Mouse (Mus musculus) neural tube, embryonic 10.5 days (tissue): ENCODE measurements around the gene Neurl1b.
A peak's percentile ranks its signal among the peaks of the same experiment; 100 is the strongest.

ENCODE experiments used
- DNase-seq: peaks from one replicate; pipeline ENCODE4 v3.0.0-alpha.2; 2017; ENCODE audit warnings: low spot score; ENCODE audit errors: extremely low spot score

The Neurl1b gene

DNA sequence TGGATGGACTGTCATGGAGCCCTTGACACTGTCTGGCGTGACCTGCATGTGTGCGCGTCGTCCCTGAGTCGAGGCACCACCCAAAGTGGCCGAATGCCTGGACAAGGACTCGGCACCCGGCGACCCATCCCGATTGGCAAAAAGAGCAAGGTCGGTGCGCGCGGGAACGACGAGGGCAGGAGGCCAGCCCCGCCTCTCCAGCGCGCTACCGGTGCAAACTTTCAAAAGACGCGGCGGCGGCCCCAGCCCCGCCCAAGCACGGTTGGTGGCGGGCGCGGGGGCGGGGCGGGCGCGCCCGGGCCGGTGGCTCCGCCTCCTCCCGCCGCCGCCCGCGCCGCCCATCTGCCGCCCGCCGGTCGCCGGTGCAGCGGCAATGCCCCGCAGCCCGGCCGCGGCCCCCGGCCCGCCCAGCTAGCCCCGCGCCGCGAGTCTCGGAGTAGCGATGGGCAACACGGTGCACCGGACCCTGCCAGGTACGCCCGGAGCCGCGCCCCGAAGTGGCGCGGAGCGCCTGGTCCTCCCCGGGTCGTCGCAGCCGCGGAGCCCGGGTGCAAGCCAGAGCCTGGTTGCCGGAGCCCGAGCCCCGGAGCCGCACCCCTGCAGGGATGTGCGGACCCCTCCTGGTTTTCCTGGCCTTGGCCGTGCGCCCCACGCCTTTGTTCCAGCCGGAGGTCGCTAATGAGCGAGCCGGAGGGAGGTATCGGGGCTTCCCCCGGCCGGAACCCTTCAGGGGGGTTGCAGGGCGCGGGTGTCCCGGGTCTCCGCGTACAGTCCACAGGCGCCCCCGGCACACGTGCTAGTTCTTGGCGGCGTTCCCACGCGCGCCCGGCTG is at the start of gene Neurl1b:
TSS of gene Neurl1b (plus strand) at position 307 of the 832 bp plus-strand sequence.
- peak; percentile 53 for DNase-seq

GRCm38 (mm10) chr17:26366792-26367191 is 47.8 kb upstream of the Neurl1b start:
- no peak for DNase-seq

GRCm38 (mm10) chr17:26368336-26368992 is 46.2 kb upstream of the Neurl1b start:
- no peak for DNase-seq

- DNase-seq, result no peak
These were observed 43.9 kb upstream of the Neurl1b start for GRCm38 (mm10) chr17:26370521-26371245.

GRCm38 (mm10) chr17:26371246-26371535 is 43.4 kb upstream of the Neurl1b start:
- DNase-seq, result no peak

- DNase-seq, result no peak
These were observed 41.4 kb upstream of the Neurl1b start for GRCm38 (mm10) chr17:26373211-26373610.

DNA sequence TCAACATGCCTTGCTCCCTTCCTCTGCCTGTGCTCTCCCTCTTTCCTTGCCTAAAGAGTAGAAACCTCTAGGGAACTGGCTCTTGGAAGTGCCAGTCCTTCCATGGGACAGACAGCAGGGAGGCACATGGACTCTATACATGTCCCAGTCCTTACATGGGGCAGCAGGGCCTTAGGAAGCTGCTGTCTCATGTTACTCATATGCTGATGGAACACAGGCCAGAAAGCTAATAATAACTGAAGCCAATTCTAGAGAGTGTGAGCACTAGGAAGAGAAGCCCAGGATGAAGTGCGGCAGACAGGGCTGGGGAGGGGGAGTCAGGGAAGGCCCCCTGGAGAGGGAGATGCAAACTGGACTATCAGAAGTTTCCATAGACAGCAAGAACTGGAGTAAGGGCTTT is 38.2 kb upstream of the Neurl1b start:
- DNase-seq, result no peak

GRCm38 (mm10) chr17:26376994-26377744 is 37.5 kb upstream of the Neurl1b start:
- no peak for DNase-seq

DNA sequence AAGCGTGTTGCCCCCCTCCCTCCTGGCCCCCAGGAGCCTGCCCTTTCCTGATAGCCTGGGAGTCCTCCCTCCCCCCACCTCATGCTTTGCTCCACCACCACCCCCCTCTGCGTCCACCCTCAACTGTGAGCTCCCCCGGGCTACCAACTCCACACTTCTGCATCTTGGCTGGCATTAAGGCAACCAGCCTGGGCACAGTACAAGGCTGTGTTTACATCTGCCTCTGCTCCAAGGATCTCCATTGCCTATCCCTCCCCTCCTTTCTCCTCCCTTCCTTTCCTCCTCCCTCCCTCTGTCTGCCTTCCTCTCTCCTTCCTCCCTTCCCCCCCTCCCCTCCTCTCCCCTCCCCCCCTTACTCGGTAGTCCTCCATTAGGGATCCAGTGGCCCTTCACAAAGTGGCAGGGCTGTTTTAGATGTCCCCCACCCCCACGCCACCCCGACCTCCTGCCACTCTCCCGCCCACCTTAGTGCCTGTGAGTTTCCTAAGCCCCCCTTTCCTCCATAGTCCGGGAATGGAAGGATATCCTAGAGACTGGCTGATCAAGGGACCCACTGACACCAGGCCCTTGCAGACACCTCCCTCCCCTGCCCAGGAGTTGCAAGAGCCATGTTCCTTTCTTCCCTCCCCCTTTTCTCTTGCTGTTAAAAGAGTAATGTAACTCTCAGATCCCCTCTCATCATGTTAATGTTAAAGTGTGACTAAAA is 34.2 kb upstream of the Neurl1b start:
- DNase-seq, result no peak

GRCm38 (mm10) chr17:26380986-26381446 is 33.6 kb upstream of the Neurl1b start:
- DNase-seq, result no peak

DNA sequence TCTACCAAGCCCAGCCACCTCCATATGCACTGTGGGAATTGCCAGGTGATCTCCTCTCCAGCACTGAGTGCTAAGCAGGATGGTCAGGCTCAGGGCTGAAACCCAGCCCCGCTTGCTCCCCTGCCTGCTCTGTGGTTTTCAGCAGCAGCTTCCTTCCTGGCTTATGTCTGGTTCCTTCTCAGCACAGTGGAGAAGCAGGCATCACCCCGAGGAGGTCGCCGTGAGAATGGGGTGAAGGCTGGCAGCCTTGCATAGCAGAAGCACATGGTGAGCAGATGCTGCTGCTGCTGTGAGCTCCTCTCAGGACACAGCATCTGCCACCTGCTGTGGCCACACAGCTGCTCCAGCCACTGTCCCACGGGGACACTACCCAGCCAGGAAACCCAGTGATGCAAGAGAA is 33.0 kb upstream of the Neurl1b start:
- no peak for DNase-seq

- no peak for DNase-seq
These were observed 32.5 kb upstream of the Neurl1b start for GRCm38 (mm10) chr17:26382176-26382575.

DNA sequence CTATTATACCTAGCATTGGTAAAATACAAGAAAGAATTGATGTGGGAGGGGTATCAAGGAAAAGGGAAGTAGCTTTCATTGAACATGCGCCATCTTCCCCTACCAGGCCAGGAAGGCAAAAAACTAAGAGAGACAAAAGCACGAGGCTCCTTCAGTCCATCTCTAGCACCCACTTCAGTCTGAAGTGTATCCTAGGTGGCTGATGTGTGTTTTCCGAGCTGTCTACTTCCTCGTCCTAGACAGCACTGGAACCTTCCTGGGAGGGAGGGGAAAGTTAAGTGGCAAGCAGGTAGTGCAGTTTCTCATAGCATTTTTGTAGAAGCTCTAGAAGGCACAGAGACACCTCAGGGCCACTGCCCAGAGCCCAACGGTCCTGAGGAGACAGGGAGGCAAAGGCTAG is 31.9 kb upstream of the Neurl1b start:
- no peak for DNase-seq

DNA sequence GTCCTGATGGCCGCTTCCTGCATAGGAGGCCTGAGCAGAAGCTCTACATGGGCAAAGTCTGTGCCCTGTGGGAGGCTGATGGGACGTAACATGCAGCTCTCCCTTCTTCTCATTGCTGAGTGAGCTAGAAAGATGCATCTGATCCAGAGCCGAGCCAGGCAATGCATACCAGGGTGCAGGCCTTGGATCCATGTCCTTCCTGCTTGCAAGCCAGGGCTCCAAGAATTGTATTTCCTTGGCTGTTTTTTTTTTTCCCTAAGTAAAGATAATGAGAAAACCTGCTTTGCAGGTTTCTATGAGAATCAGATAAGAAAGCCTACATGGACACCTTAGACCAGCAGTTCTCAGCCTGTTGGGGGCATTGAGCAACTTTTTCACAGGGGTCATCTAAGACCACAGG is 30.5 kb upstream of the Neurl1b start:
- DNase-seq, result no peak

DNA sequence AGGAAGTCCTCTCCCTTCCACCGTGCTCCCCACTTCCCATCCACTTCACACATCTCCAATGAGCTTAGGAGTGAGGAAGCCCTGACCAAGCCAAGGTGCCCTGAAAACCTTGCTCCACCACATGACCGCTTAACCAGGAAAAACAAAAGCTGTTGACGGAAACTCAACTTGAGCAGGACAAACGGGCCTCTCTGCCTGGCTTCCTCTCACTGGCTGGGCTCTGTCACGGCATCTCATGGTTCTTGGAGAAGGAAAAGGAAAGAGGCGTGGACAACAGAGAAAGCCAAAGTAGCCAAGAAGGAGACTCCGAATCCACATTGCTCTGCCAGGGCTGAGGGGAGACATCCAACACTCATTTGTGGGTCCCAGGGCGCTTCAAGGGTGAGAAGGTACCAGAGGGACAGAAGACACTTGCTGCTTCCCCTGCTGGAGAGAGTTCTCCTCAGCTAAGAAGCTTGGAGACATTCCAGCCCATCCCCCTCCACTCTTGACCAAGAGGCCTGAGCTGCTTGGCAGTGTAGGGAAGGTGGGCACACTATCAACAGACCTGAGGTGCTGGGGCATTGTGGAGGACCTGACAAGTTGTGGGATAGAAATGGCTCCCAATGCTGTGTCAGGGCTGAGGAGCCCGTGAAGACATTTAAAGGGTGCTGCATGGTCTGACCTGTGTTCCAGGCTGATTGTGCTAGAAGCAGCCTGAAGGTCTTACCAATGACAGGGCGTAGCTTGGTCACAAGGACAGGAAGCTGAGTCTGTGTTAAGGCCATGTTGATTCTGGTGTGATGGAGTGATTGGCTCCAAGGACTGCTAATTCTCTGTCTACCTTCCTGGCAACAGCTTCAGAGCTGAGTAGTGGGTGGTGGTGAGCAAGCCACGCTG is 29.1 kb upstream of the Neurl1b start:
- no peak for DNase-seq

DNA sequence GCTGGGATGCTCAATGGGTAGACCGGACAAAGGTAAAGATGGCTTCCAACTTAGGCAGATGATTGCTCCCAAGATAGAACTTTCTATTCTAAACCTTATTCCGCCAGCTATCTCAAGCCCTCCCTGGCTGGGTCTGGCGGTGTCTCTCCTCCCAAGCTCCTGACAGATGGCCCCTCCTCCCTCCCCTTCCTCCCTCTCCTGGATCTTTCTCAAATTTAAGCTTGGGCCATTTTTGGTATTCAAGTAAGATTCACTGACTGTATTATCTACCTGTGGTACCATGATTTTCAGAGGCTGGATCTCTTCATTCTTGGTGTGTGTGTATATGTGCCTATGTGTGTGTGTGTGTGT is 28.5 kb upstream of the Neurl1b start:
- no peak for DNase-seq

DNA sequence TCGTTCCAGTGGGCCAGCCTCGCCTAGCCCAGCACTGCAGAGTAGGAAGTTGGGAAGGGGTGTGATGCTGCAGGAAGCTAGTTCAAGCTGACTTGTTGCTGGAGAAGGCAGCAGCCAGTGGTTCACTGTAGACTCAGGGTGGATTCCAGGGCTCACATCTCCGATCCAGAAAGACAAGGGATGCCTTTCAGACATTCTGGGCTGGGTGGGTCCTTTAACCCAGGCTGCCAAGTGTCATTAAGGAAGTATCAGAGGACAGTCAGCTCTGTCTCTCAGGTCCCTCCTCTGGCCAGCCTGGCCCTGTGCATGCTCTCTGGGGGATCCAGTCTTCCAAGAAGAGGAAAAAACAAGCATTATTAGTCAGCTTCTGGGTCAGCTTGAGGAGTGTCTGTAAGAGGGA is 26.5 kb upstream of the Neurl1b start:
- DNase-seq, result no peak

GRCm38 (mm10) chr17:26389241-26389640 is 25.4 kb upstream of the Neurl1b start:
- no peak for DNase-seq

DNA sequence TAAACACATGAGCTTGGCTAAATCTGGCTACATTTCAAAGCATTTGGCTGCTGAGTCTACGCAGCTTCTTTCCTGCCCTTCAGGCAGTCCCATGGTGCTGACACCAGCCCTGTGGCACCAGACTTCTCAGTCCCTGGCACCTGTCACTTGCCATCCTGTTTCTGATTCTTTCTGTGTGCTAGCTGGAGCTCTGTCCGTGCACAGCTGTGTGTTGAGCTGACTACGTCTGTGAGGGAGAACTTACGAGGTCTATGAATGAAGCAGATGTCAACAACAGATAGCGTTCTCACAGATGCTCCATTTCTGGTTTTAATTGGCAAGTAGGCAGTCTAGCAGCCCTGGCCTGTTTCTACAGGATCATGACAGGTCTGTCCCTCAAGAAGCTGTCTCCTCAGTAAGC is 24.0 kb upstream of the Neurl1b start:
- no peak for DNase-seq

GRCm38 (mm10) chr17:26392355-26392754 is 22.3 kb upstream of the Neurl1b start:
- no peak for DNase-seq
